Mouse (Mus musculus) testis, adult 2 months (tissue): Measurements from ENCODE around the gene Spag4. TPM values are rescaled to one million over a fixed set of nuclear protein-coding genes. Genes with fewer than 3 reads are reported as not detected.
A peak's percentile ranks its signal among the peaks of the same experiment; 100 is the strongest.

Experiments
- H3K27ac ChIP-seq: fragments of 200-500 bp; 2 replicates; pipeline ENCODE4 v1.5.1; 2012; ENCODE audit warnings: low read depth, low read length; ENCODE audit not compliant: control insufficient read depth, insufficient read depth
- H3K27me3 ChIP-seq: fragments of 200-500 bp; 2 replicates; pipeline ENCODE4 v1.6.1; 2012; ENCODE audit warnings: mild to moderate bottlenecking, low read length, moderate library complexity; ENCODE audit not compliant: control insufficient read depth, insufficient read depth
- H3K36me3 ChIP-seq: fragments of 200-500 bp; 2 replicates; pipeline ENCODE4 v1.6.1; 2012; ENCODE audit warnings: mild to moderate bottlenecking, low read length; ENCODE audit not compliant: control insufficient read depth, insufficient read depth
- H3K4me1 ChIP-seq: fragments of 200-500 bp; 2 replicates; pipeline ENCODE4 v1.6.1; 2012; ENCODE audit warnings: low read length; ENCODE audit not compliant: control insufficient read depth, insufficient read depth
- H3K4me3 ChIP-seq: fragments of 200-500 bp; 2 replicates; pipeline ENCODE4 v1.5.1; 2012; ENCODE audit warnings: low read depth, mild to moderate bottlenecking, low read length, moderate library complexity, mixed read lengths; ENCODE audit not compliant: control insufficient read depth
- CTCF ChIP-seq: fragments of 200-500 bp; IDR thresholded peaks from 2 replicates; pipeline ENCODE4 v1.5.1; 2012; ENCODE audit warnings: low read depth, mild to moderate bottlenecking, inconsistent platforms, low read length, moderate library complexity; ENCODE audit not compliant: control insufficient read depth, insufficient read depth, insufficient replicate concordance
- POLR2A ChIP-seq: fragments of 200-500 bp; IDR thresholded peaks from 2 replicates; pipeline ENCODE4 v1.6.1; 2012; ENCODE audit warnings: low read depth, mild to moderate bottlenecking, inconsistent platforms, low read length, moderate library complexity; ENCODE audit not compliant: control insufficient read depth
- polyA plus RNA-seq: library from polyadenylated mRNA; depleted of rRNA; stranded (reverse); fragments of >200 nt; gene quantifications from 2 replicates; pipeline ENCODE4 v1.2.3, GENCODE M21; 2012; rRNA removed

The Spag4 gene
- 844 and 859 TPM in 2 replicates for polyA plus RNA-seq

- TF ChIP-seq CTCF (no peak), POLR2A (peak; percentile 72)
- H3K27ac ChIP-seq: peak within 1 kb of the TSS; percentile 88
- H3K36me3 ChIP-seq: no peaks in the 10 kb centered on the region
- H3K4me3 ChIP-seq: peak within 1 kb of the TSS; percentile 91
- H3K4me1 ChIP-seq: peaks cover 11% of the 10 kb centered on the region
- no peaks in the 10 kb centered on the region for H3K27me3 ChIP-seq
These were observed at the start of gene Spag4 for GRCm38 (mm10) chr2:156065099-156066041. Spag4 (plus strand) TSS chr2:156065175.

- Histone ChIP-seq H3K27ac (no peak overlapping the region), H3K27me3 (no peaks in the 10 kb centered on the region), H3K4me3 (no peak overlapping the region), H3K36me3 (no peaks in the 10 kb centered on the region; the same call in none of the 2 replicates), H3K4me1 (no peaks in the 10 kb centered on the region; the same call in 1 of the 2 replicates)
- TF ChIP-seq POLR2A (no peak), CTCF (no peak)
These were observed 46.9 kb upstream of the Spag4 start for GRCm38 (mm10) chr2:156018106-156018505.

- Histone ChIP-seq H3K27ac (no peak overlapping the region), H3K4me3 (no peak overlapping the region), H3K27me3 (no peaks in the 10 kb centered on the region), H3K36me3 (no peaks in the 10 kb centered on the region; the same call in none of the 2 replicates), H3K4me1 (no peaks in the 10 kb centered on the region; the same call in 1 of the 2 replicates)
- TF ChIP-seq CTCF (no peak), POLR2A (no peak)
These were observed 43.8 kb upstream of the Spag4 start for GRCm38 (mm10) chr2:156021219-156021618.

DNA sequence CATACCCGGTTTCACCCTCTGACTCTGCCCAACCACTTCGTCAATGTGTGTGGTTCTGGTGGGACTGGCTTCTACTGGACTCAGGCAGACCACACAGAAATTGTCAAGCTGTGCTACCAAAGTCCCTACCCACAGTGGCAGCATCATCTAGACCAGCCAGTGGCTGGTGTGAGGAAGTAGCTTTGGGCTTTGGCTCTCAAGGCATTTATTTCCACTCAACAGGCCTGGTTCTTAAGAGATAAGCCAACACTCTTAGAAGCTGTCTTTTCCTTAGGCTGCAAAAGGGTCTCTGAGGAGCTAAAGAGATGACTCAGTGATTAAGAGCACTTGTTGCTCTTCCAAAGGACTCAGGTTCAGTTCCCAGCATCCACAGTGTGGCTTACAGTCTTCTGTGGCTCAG lies 43.2 kb upstream of the Spag4 start:
- no peaks in the 10 kb centered on the region for H3K27me3 ChIP-seq
- H3K4me3 ChIP-seq: no peak overlapping the region
- no peak overlapping the region for H3K27ac ChIP-seq
- TF ChIP-seq POLR2A: no peak
- H3K36me3 ChIP-seq: no peaks in the 10 kb centered on the region; the same call in 1 of the 2 replicates
- no peaks in the 10 kb centered on the region; the same call in 1 of the 2 replicates for H3K4me1 ChIP-seq

- TF ChIP-seq POLR2A: no peak
- no peak for TF ChIP-seq CTCF
- no peaks in the 10 kb centered on the region for H3K27me3 ChIP-seq
These were observed 39.5 kb upstream of the Spag4 start for GRCm38 (mm10) chr2:156025482-156025881.

GRCm38 (mm10) chr2:156039390-156039789 lies 25.6 kb upstream of the Spag4 start:
- Histone ChIP-seq H3K36me3 (no peaks in the 10 kb centered on the region), H3K4me1 (0 out of 2 replicates have a peak, but pooled peaks cover 3% of the 10 kb centered on the region), H3K27ac (no peak overlapping the region), H3K27me3 (no peaks in the 10 kb centered on the region), H3K4me3 (no peak overlapping the region)
- TF ChIP-seq POLR2A (no peak), CTCF (no peak)

More at GRCm38 (mm10) chr2:156025482-156025881, 39.5 kb upstream of the Spag4 start:
- Histone ChIP-seq H3K27ac (no peak overlapping the region), H3K4me1 (no peaks in the 10 kb centered on the region), H3K36me3 (no peaks in the 10 kb centered on the region), H3K4me3 (no peak overlapping the region)

DNA sequence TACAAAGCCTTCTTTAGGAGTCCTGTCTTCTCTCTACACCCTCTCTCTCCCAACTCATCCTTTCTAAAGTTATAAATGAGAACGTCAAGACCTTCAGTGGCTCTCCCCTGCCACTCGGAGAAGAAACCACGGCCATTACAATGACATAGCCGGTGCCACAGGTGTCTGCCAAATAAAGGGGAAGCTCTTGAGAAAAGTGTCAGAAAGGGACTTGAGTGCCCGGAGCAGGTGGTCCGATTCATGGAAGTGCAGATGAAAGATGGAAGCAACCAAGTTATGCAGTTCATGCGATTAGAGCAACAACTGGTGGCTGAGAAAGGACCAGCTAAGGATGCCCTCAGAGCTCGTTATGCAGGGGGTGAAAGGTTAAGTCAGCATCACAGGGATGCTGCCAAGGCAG lies 22.1 kb upstream of the Spag4 start:
- Histone ChIP-seq H3K27ac (no peak overlapping the region), H3K4me3 (no peak overlapping the region), H3K27me3 (no peaks in the 10 kb centered on the region), H3K36me3 (no peaks in the 10 kb centered on the region), H3K4me1 (no peaks in the 10 kb centered on the region; the same call in none of the 2 replicates)
- no peak for TF ChIP-seq POLR2A
- TF ChIP-seq CTCF: no peak
